Mouse (Mus musculus) hindbrain, postnatal 0 days (tissue): ENCODE results near the gene Rnaseh1. TPM values are rescaled to one million over a fixed set of nuclear protein-coding genes. Genes with fewer than 3 reads are reported as not detected.

Source experiments
- ATAC-seq: fragments of 200-750 bp; cut with Nextera tagmentation; 2 replicates; pipeline ENCODE4 v1.8.0; 2017; ENCODE audit warnings: mild to moderate bottlenecking, moderate TSS enrichment, moderate library complexity
- DNase-seq: peaks from one replicate; pipeline ENCODE4 v3.0.0-alpha.2; 2015; ENCODE audit warnings: low spot score
- H3K27ac ChIP-seq: fragments of 300-500 bp; sonication (generic); 2 replicates; pipeline ENCODE4 v1.5.1; 2014; ENCODE audit warnings: mild to moderate bottlenecking
- H3K27me3 ChIP-seq: fragments of 300-500 bp; sonication (generic); 2 replicates; pipeline ENCODE4 v1.6.1; 2014; ENCODE audit warnings: low read length, mixed read lengths; ENCODE audit not compliant: insufficient read depth
- H3K36me3 ChIP-seq: fragments of 300-500 bp; sonication (generic); 2 replicates; pipeline ENCODE4 v1.6.1; 2014; ENCODE audit warnings: low read length, mixed read lengths; ENCODE audit not compliant: insufficient read depth
- H3K4me1 ChIP-seq: fragments of 300-500 bp; sonication (generic); 2 replicates; pipeline ENCODE4 v1.6.1; 2014; ENCODE audit warnings: antibody characterized with exemption, low read length, mixed read lengths; ENCODE audit not compliant: insufficient read depth
- H3K4me2 ChIP-seq: fragments of 300-500 bp; sonication (generic); 2 replicates; pipeline ENCODE4 v1.6.1; 2014; ENCODE audit warnings: low read depth, mild to moderate bottlenecking, low read length, moderate library complexity, mixed read lengths
- H3K4me3 ChIP-seq: fragments of 300-500 bp; sonication (generic); 2 replicates; pipeline ENCODE4 v1.5.1; 2014; ENCODE audit warnings: low read length
- H3K9ac ChIP-seq: fragments of 300-500 bp; sonication (generic); replicated peaks from 2 replicates; pipeline ENCODE4 v1.6.1; 2014; ENCODE audit warnings: mild to moderate bottlenecking, low read length, moderate library complexity, mixed read lengths
- H3K9me3 ChIP-seq: fragments of 300-500 bp; sonication (generic); 2 replicates; pipeline ENCODE4 v1.6.1; 2016; ENCODE audit warnings: low read length, mixed read lengths
- CTCF ChIP-seq: IDR thresholded peaks from 2 replicates; pipeline ENCODE4 v1.5.1; 2016; ENCODE audit warnings: antibody characterized with exemption, control low read depth, low read depth
- WGBS: fragments of 180-500 bp; shearing (Covaris S2); extraction: QIAGEN DNeasy Blood & Tissue Kit; methylation state at CpG from one replicate; pipeline ENCODE4 v1.1.7; 2014; 5-methylcytosine and 5-hydroxymethylcytosine counted together
- polyA plus RNA-seq: library from polyadenylated mRNA; unstranded; fragments of >200 nt; fragmentation: Nextera tagmentation; extraction: Ambion mirVana; gene quantifications from 2 replicates; pipeline ENCODE4 v1.2.1, GENCODE M21; 2015
- total RNA-seq: library from RNA; depleted of rRNA; stranded (reverse); fragments of >200 nt; gene quantifications from 2 replicates; pipeline ENCODE4 v1.2.3, GENCODE M21; 2014; rRNA removed

Rnaseh1 gene
- total RNA-seq (7.4 and 11.3 TPM in 2 replicates), polyA plus RNA-seq (12.7 and 14.8 TPM in 2 replicates)

DNA sequence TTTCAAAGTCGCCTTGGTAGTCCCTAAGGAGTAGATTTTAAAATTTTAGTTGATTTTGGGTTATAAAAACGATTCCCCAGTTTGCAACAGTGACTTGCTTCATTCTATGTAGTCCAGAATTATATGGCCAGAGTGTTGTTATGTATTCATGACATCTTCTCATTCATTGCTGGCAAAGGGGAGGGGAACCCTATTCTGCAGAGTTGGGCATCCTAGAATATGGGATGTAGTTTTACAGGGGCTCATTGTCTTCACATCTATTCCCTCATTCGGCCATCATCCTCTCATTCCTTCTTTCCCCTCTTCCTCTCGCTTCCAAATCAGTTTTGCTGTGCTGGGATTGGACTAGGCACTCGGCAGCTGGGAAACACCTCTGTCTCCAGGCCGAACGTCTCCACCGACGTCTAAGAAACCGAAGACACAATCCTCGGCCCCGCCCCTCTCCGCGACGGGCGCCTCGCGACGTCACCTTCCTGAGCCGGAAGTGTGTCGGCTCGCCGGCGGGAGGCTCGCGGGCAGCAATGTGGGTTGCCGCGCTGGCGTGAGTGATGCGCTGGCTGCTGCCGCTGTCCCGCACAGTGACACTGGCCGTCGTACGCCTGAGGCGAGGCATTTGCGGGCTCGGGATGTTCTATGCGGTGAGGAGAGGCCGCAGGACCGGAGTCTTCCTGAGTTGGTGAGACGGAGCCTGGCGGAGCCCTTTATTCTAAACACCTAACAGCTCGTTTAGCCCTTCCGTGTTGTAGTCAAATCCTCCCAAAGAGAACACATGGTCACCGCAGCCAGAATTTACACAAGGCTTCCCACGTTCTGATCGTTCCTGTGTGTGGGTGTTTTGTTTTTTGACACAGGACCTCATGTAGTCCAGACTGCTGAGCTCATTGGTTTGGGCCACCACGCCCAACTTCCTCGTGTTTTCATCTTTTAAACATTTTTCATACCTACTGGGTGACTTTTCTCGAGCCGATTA lies at the start of gene Rnaseh1:
Gene Rnaseh1 (plus strand): TSS at position 462 of the 970 bp plus-strand sequence.
- H3K4me3 ChIP-seq: peak within 1 kb of the TSS; percentile 76
- DNase-seq (peak; percentile 95), ATAC-seq (peak; percentile 98)
- no peak for TF ChIP-seq CTCF
- no peaks in the 10 kb centered on the region for H3K9me3 ChIP-seq
- peak within 1 kb of the TSS; percentile 93 for H3K4me2 ChIP-seq
- WGBS: 2% methylated on average over 52 of the region's 52 CpGs
- H3K9ac ChIP-seq: peak within 1 kb of the TSS; percentile 77
- peak within 1 kb of the TSS; percentile 77 for H3K27ac ChIP-seq
- peaks cover 7% of the 10 kb centered on the region for H3K36me3 ChIP-seq
- H3K27me3 ChIP-seq: no peaks in the 10 kb centered on the region
- H3K4me1 ChIP-seq: peaks cover 7% of the 10 kb centered on the region

- H3K4me3 ChIP-seq: no peak overlapping the region
Observed at GRCm38 (mm10) chr12:28602259-28602658, 47.1 kb upstream of the Rnaseh1 start.

GRCm38 (mm10) chr12:28603494-28603893 lies 45.9 kb upstream of the Rnaseh1 start:
- 32% methylated on average over 1 of the region's 1 CpGs for WGBS
- Histone ChIP-seq H3K27me3 (no peaks in the 10 kb centered on the region), H3K27ac (no peak overlapping the region), H3K4me2 (no peak overlapping the region), H3K9ac (no peak overlapping the region), H3K4me3 (no peak overlapping the region), H3K9me3 (no peaks in the 10 kb centered on the region), H3K4me1 (peaks cover 15% of the 10 kb centered on the region; the same call in 1 of the 2 replicates), H3K36me3 (no peaks in the 10 kb centered on the region)
- DNase-seq (peak; percentile 53), ATAC-seq (no peak)
- no peak for TF ChIP-seq CTCF

More at GRCm38 (mm10) chr12:28602259-28602658, 47.1 kb upstream of the Rnaseh1 start:
- Histone ChIP-seq H3K27ac (peak overlapping the region; percentile 27; the same call in 1 of the 2 replicates), H3K27me3 (no peaks in the 10 kb centered on the region), H3K4me2 (no peak overlapping the region), H3K9me3 (no peaks in the 10 kb centered on the region), H3K4me1 (0 out of 2 replicates have a peak, but pooled peaks cover 6% of the 10 kb centered on the region), H3K36me3 (no peaks in the 10 kb centered on the region), H3K9ac (no peak overlapping the region)
- ATAC-seq: peak; percentile 89
- peak; percentile 88 for DNase-seq
- 16% methylated on average over 4 of the region's 4 CpGs for whole genome bisulfite sequencing
- no peak for TF ChIP-seq CTCF

DNA sequence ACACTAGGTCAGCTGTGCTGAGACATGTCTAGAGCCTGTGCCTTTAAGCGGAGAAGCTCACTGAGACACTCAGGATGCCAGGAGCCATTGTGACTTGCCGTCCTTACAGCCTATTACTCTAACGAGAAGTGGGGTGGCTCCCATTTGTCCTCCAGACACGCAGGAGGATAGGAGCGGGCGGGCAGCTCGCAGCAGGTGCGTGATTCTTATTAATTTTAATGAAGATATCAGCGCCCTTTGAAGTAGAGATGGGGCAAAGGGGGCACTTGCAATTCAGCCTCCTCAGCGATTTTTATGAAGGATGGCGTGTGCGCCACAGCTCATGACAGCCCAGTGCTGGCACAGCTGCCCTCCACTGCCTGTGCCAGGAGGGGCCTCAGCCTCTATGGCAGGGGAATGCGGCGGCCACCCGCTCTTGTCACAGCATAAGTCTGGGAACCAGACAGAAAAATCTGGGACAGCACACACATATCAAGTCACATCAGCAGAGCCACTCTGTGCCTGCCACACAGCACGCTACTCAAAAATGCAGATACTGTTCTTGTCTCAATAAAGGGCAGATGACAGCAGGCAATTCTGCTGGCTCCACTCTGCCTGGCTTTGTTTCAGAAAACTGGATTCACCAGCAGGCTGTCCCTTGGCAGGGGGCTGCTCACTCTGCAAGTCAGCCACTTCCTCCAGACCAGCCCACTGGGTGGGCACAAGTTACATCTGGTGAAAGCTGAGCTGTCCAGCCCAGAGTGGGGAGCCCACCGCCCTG lies 41.7 kb upstream of the Rnaseh1 start:
- peak; percentile 86 for DNase-seq
- WGBS: 13% methylated on average over 17 of the region's 17 CpGs
- H3K9ac ChIP-seq: peak overlapping the region; percentile 49
- H3K27me3 ChIP-seq: no peaks in the 10 kb centered on the region
- H3K4me2 ChIP-seq: peak overlapping the region; percentile 54
- peak; percentile 92 for ATAC-seq
- H3K4me3 ChIP-seq: peak overlapping the region; percentile 21; the same call in 1 of the 2 replicates
- H3K36me3 ChIP-seq: no peaks in the 10 kb centered on the region
- H3K4me1 ChIP-seq: peaks cover 12% of the 10 kb centered on the region; the same call in 1 of the 2 replicates
- H3K9me3 ChIP-seq: no peaks in the 10 kb centered on the region
- no peak; the same call in 1 of the 2 replicates for TF ChIP-seq CTCF
- peak overlapping the region; percentile 82 for H3K27ac ChIP-seq

DNA sequence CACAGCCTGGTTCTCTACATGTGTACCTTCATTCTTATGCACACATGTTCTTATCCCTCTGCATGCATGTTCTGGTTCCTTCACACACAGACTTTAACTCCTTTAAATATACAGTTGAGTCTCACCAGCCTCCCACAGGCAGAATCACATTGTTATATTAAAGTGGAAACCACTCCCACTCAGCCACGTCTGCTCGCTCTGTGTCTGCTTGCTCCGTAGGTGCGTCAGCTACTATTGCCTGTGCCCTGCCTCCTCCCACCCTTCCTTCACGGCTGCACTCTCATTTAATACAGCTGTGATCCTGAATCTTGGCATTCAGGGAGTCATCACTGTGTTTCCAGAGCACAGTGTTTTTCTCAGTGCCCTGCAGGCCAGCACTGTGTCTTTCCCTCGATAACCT lies 37.0 kb upstream of the Rnaseh1 start:
- no peak overlapping the region for H3K4me3 ChIP-seq
- H3K9ac ChIP-seq: no peak overlapping the region
- H3K4me2 ChIP-seq: no peak overlapping the region
- no peaks in the 10 kb centered on the region for H3K36me3 ChIP-seq
- no peaks in the 10 kb centered on the region for H3K9me3 ChIP-seq
- peaks cover 11% of the 10 kb centered on the region; the same call in 1 of the 2 replicates for H3K4me1 ChIP-seq
- no peak overlapping the region for H3K27ac ChIP-seq
- no peak for ATAC-seq
- no peak for TF ChIP-seq CTCF
- no peak for DNase-seq
- no peaks in the 10 kb centered on the region for H3K27me3 ChIP-seq
- WGBS: 53% methylated on average over 6 of the region's 6 CpGs

DNA sequence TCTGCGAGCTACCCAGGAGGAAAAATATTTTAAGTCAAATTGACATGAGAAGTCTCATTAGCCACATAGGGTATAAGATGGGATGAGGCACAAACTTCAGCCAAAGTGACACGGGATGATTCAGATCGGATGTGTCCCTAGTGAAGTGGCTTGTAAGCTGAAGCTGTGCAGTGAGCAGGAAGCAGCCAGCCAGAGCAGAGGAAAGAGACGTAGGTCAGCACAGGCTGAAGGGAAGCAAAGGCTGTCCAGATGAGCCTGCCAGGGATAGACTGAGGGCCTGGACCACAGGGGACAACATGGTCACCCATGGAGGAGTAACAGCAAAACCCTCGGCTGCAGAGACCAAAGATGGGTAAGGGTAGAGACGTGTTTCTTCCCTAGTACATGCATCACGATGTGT lies 35.0 kb upstream of the Rnaseh1 start:
- ATAC-seq (peak; percentile 58; the same call in 1 of the 2 replicates), DNase-seq (no peak)
- H3K9ac ChIP-seq: no peak overlapping the region
- H3K4me1 ChIP-seq: no peaks in the 10 kb centered on the region
- peak overlapping the region; percentile 51; the same call in 1 of the 2 replicates for H3K27ac ChIP-seq
- TF ChIP-seq CTCF: no peak
- no peaks in the 10 kb centered on the region for H3K27me3 ChIP-seq
- no peak overlapping the region for H3K4me2 ChIP-seq
- H3K4me3 ChIP-seq: no peak overlapping the region
- WGBS: 50% methylated on average over 7 of the region's 7 CpGs
- no peaks in the 10 kb centered on the region for H3K9me3 ChIP-seq
- H3K36me3 ChIP-seq: no peaks in the 10 kb centered on the region
